Mouse (Mus musculus): ENCODE results near the gene Gm9821. TPM values are rescaled to one million over a fixed set of nuclear protein-coding genes. Genes with fewer than 3 reads are reported as not detected.

Gene Gm9821
- total and polyA plus RNA-seq, 2 experiments, result not detected

- no peaks in the 10 kb centered on the region for H3K4me1 ChIP-seq (ENCODE audit: control insufficient read depth, insufficient read depth, low read length)
- H3K27ac ChIP-seq (replicated peaks; ENCODE audit: insufficient read depth, low read depth, low read length), result no peak overlapping the region
- H3K4me3 ChIP-seq (ENCODE audit: insufficient read depth, low read depth, low read length), result no peak overlapping the region
- WGBS, result 97% methylated on average over 7 of the region's 7 CpGs
- DNase-seq (ENCODE audit: extremely low read depth, low read depth, low spot score), result no peak
- no peaks in the 10 kb centered on the region for H3K27me3 ChIP-seq (ENCODE audit: control insufficient read depth, insufficient read depth, low read length)
- no peak for TF ChIP-seq CTCF (IDR thresholded peaks at IDR 0.05; ENCODE audit: low read depth, low read length)
- no peak for TF ChIP-seq POLR2A (IDR thresholded peaks at IDR 0.05; ENCODE audit: extremely low read depth, insufficient read depth, low read length)
- H3K9ac ChIP-seq (ENCODE audit: low read depth, low read length), result no peak overlapping the region
- H3K36me3 ChIP-seq (ENCODE audit: control insufficient read depth, insufficient read depth, low read length), result peaks cover 18% of the 10 kb centered on the region
- H3K79me2 ChIP-seq (ENCODE audit: control insufficient read depth, insufficient read depth, low read length), result no peaks in the 10 kb centered on the region
Observed at GRCm38 (mm10) chr2:91936154-91936553, 9.3 kb upstream of the Gm9821 start.

- Histone ChIP-seq H3K36me3 (ENCODE audit: control insufficient read depth, insufficient read depth, low read length) (peaks cover 20% of the 10 kb centered on the region), H3K4me3 (ENCODE audit: insufficient read depth, low read depth, low read length) (no peak overlapping the region), H3K27ac (replicated peaks; ENCODE audit: insufficient read depth, low read depth, low read length) (no peak overlapping the region), H3K4me1 (ENCODE audit: control insufficient read depth, insufficient read depth, low read length) (no peaks in the 10 kb centered on the region), H3K9ac (ENCODE audit: low read depth, low read length) (no peak overlapping the region), H3K79me2 (ENCODE audit: control insufficient read depth, insufficient read depth, low read length) (0 out of 2 replicates have a peak, but pooled peaks cover under 1% of the 10 kb centered on the region), H3K27me3 (ENCODE audit: control insufficient read depth, insufficient read depth, low read length) (no peaks in the 10 kb centered on the region)
- no peak for TF ChIP-seq POLR2A (IDR thresholded peaks at IDR 0.05; ENCODE audit: extremely low read depth, insufficient read depth, low read length)
- TF ChIP-seq CTCF (IDR thresholded peaks at IDR 0.05; ENCODE audit: low read depth, low read length), result no peak
- 89% methylated on average over 15 of the region's 15 CpGs for WGBS
- DNase-seq (ENCODE audit: extremely low read depth, low read depth, low spot score), result no peak
Observed at GRCm38 (mm10) chr2:91939303-91939935, 6.1 kb upstream of the Gm9821 start.

- Histone ChIP-seq H3K27me3 (ENCODE audit: control insufficient read depth, insufficient read depth, low read length) (no peaks in the 10 kb centered on the region), H3K79me2 (ENCODE audit: control insufficient read depth, insufficient read depth, low read length) (peaks cover 21% of the 10 kb centered on the region), H3K36me3 (ENCODE audit: control insufficient read depth, insufficient read depth, low read length) (peaks cover 12% of the 10 kb centered on the region), H3K9ac (ENCODE audit: low read depth, low read length) (no peak overlapping the region), H3K27ac (replicated peaks; ENCODE audit: insufficient read depth, low read depth, low read length) (no peak overlapping the region), H3K4me3 (ENCODE audit: insufficient read depth, low read depth, low read length) (no peak overlapping the region), H3K4me1 (ENCODE audit: control insufficient read depth, insufficient read depth, low read length) (no peaks in the 10 kb centered on the region)
- TF ChIP-seq CTCF (IDR thresholded peaks at IDR 0.05; ENCODE audit: low read depth, low read length), result peak; percentile 52; the same call in 1 of the 2 replicates
- no peak for TF ChIP-seq POLR2A (IDR thresholded peaks at IDR 0.05; ENCODE audit: extremely low read depth, insufficient read depth, low read length)
- DNase-seq (ENCODE audit: extremely low read depth, low read depth, low spot score), result no peak
- WGBS, result 76% methylated on average over 6 of the region's 6 CpGs
Observed at GRCm38 (mm10) chr2:91942356-91942755, 3.1 kb upstream of the Gm9821 start.

GRCm38 (mm10) chr2:91944170-91944950 lies 1.1 kb upstream of the Gm9821 start:
- Histone ChIP-seq H3K36me3 (ENCODE audit: control insufficient read depth, insufficient read depth, low read length) (peaks cover 4% of the 10 kb centered on the region; the same call in 1 of the 2 replicates), H3K9ac (ENCODE audit: low read depth, low read length) (no peak overlapping the region), H3K27ac (replicated peaks; ENCODE audit: insufficient read depth, low read depth, low read length) (no peak overlapping the region), H3K4me3 (ENCODE audit: insufficient read depth, low read depth, low read length) (no peak overlapping the region), H3K79me2 (ENCODE audit: control insufficient read depth, insufficient read depth, low read length) (peaks cover 23% of the 10 kb centered on the region), H3K27me3 (ENCODE audit: control insufficient read depth, insufficient read depth, low read length) (no peaks in the 10 kb centered on the region), H3K4me1 (ENCODE audit: control insufficient read depth, insufficient read depth, low read length) (peaks cover 2% of the 10 kb centered on the region)
- WGBS, result 62% methylated on average over 13 of the region's 13 CpGs
- TF ChIP-seq CTCF (IDR thresholded peaks at IDR 0.05; ENCODE audit: low read depth, low read length), result peak; percentile 98
- TF ChIP-seq POLR2A (IDR thresholded peaks at IDR 0.05; ENCODE audit: extremely low read depth, insufficient read depth, low read length), result no peak
- DNase-seq (ENCODE audit: extremely low read depth, low read depth, low spot score), result peak; percentile 31

- TF ChIP-seq CTCF (IDR thresholded peaks at IDR 0.05; ENCODE audit: low read depth, low read length) (no peak), POLR2A (IDR thresholded peaks at IDR 0.05; ENCODE audit: extremely low read depth, insufficient read depth, low read length) (no peak)
- no peak for DNase-seq (ENCODE audit: extremely low read depth, low read depth, low spot score)
- WGBS, result 40% methylated on average over 6 of the region's 6 CpGs
- Histone ChIP-seq H3K36me3 (ENCODE audit: control insufficient read depth, insufficient read depth, low read length) (peaks cover 2% of the 10 kb centered on the region; the same call in 1 of the 2 replicates), H3K9ac (ENCODE audit: low read depth, low read length) (no peak overlapping the region), H3K4me3 (ENCODE audit: insufficient read depth, low read depth, low read length) (no peak overlapping the region), H3K4me1 (ENCODE audit: control insufficient read depth, insufficient read depth, low read length) (peaks cover 11% of the 10 kb centered on the region), H3K79me2 (ENCODE audit: control insufficient read depth, insufficient read depth, low read length) (peaks cover 29% of the 10 kb centered on the region), H3K27me3 (ENCODE audit: control insufficient read depth, insufficient read depth, low read length) (no peaks in the 10 kb centered on the region), H3K27ac (replicated peaks; ENCODE audit: insufficient read depth, low read depth, low read length) (no peak overlapping the region)
Observed at GRCm38 (mm10) chr2:91946836-91947235, 1.3 kb downstream of the Gm9821 start.

All from liver, adult 2 months (tissue).